Mouse (Mus musculus): ENCODE data around the gene Nsg1. TPM values are rescaled to one million over a fixed set of nuclear protein-coding genes. Genes with fewer than 3 reads are reported as not detected.
A peak's percentile ranks its signal among the peaks of the same experiment; 100 is the strongest.

Gene Nsg1
- 376 and 398 TPM in 2 replicates for polyA plus RNA-seq (2016; fragmentation: Nextera tagmentation; extraction: Ambion mirVana)

DNA sequence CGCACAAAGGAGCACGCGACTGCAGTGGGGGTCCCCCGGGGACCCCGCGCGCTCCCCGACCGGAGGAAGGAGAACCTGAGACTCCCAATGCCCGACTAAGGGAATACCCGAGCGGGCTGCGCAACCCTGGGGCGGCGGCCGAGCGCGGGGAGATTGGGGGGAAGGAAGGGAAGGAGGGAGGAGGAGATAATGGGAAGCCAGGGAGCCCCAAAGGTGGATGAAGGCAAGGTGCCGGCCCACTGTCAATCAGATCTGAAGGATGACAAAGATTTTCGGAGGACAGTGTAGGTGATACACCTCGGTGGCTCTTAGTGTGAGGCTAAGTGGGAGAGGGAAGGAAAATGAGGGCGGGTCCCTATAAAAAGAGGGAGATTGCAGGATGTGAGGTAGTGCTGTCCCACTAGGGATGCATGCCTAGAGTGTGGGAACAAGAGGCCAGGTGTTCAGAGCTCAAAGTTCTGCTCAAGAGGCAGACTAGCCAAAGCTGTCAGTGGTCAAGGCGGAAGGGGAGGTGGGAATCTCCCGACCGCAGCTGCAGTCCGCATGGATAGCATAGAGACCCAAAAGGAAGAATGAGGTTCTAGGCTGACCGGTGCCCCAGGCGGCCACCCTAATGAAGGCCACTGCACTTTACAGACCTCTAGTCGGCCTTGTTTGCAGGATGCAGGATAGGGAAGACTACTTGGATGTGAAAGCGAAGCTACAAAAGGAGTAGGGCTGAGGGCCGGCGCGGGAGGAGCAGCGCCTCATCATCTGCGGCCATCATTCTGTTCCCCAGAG lies at the start of gene Nsg1:
Nsg1 (minus strand) TSS at position 274 of the 780 bp plus-strand sequence.
- peaks cover 32% of the 10 kb centered on the region for H3K27me3 ChIP-seq
- H3K27ac ChIP-seq, result peak within 1 kb of the TSS; percentile 88
- 6% methylated on average over 35 of the region's 35 CpGs for WGBS
- H3K4me1 ChIP-seq, result peaks cover 37% of the 10 kb centered on the region
- H3K9ac ChIP-seq, result peak within 1 kb of the TSS; percentile 90
- no peaks in the 10 kb centered on the region for H3K9me3 ChIP-seq
- H3K36me3 ChIP-seq (replicated peaks), result peaks cover 29% of the 10 kb centered on the region
- peak within 1 kb of the TSS; percentile 75 for H3K4me2 ChIP-seq
- peak within 1 kb of the TSS; percentile 77 for H3K4me3 ChIP-seq (replicated peaks)
- ATAC-seq (ENCODE audit: low FRiP score), result peak; percentile 44

DNA sequence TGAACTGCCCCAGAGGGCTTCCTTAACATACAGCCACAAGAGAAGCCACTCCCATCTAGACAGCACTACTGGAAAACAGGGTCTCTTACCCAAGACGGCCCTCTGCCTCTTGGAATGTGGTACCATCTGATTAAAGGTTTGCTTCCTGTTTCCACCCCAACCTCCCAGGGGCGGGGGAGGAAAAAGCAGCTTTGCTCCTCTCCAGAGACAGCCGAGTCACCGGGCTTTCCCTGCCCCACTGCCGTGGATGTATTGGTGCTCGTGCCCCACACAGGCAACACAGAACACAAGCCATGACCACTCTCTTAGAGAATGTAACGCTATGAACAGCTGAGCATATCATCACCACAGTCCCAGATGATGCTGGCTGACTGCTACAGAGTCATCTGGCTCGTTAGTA lies 49.3 kb upstream of the Nsg1 start:
- ATAC-seq (ENCODE audit: low FRiP score), result no peak

DNA sequence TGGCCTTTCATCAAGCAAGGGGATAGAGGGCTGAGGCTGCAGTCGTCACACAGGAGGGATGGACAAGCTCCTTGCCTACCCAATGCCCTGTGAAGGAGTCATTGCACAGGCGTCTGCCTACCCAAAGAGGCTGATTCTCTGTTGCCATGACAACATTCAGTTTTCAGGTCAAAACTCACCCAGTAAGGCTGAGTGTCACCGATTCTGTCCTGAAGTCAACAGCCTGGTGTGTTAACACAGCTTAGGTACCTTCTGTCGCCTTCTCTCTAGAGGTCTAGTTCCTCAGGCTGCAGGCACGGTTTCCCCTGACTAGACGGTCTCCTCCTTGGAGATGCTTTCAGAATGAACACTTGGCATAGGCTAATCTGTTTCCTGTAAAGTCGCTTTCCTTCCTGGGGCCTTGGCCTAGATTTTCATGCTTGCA lies 45.6 kb upstream of the Nsg1 start:
- Histone ChIP-seq H3K27ac (no peak overlapping the region), H3K27me3 (no peaks in the 10 kb centered on the region), H3K9ac (no peak overlapping the region), H3K9me3 (no peaks in the 10 kb centered on the region), H3K4me1 (no peaks in the 10 kb centered on the region), H3K4me2 (no peak overlapping the region), H3K4me3 (replicated peaks) (no peak overlapping the region), H3K36me3 (replicated peaks) (peaks cover 79% of the 10 kb centered on the region)
- WGBS, result 86% methylated on average over 7 of the region's 7 CpGs
- ATAC-seq (ENCODE audit: low FRiP score), result no peak

More for the DNA sequence above, 49.3 kb upstream of the Nsg1 start:
- Histone ChIP-seq H3K4me3 (replicated peaks) (no peak overlapping the region), H3K4me1 (no peaks in the 10 kb centered on the region), H3K27ac (no peak overlapping the region), H3K4me2 (no peak overlapping the region), H3K27me3 (no peaks in the 10 kb centered on the region), H3K9me3 (no peaks in the 10 kb centered on the region), H3K36me3 (replicated peaks) (peaks cover 75% of the 10 kb centered on the region), H3K9ac (no peak overlapping the region)
- 77% methylated on average over 8 of the region's 8 CpGs for WGBS

DNA sequence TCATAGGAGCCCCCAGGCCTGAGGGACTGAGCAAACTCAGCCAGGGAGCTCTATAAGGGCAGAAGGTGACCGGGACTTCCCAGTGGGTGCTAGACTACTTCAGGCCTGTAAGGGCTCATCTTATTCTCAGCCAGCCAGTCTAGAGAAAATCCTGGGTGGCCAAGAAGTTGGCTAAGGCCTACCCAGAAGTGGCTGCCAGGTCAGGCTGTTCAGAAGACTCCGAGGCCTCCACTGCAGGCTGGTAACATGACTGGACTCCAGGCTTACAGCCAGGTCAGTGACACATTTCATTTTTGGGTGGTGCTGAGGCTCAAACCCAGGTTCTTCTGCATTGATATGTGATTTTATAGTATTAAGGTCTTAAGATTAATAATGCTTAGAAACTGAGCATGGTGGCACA lies 40.0 kb upstream of the Nsg1 start:
- no peak overlapping the region for H3K4me3 ChIP-seq (replicated peaks)
- H3K27ac ChIP-seq, result no peak overlapping the region
- H3K4me1 ChIP-seq, result peaks cover 8% of the 10 kb centered on the region
- H3K4me2 ChIP-seq, result no peak overlapping the region
- ATAC-seq (ENCODE audit: low FRiP score), result no peak
- H3K27me3 ChIP-seq, result no peaks in the 10 kb centered on the region
- H3K9ac ChIP-seq, result no peak overlapping the region
- peaks cover 52% of the 10 kb centered on the region for H3K36me3 ChIP-seq (replicated peaks)
- no peaks in the 10 kb centered on the region for H3K9me3 ChIP-seq
- WGBS, result 90% methylated on average over 2 of the region's 2 CpGs

DNA sequence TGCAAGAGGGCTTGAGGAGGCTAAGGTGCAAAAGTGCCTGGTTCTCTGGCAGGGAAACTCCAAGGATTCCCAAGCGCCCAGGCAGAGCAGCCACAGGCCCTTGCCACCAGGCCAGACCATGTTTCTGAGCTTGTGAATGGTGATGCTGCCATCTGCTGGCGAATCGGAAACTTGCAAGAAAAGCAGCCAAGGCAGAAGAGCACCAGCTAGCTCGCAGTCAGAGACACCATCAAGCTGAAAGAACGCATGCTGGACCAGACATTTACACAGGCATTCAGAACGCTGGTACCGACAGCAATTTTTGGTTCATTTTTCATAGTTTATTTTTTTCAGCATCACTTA lies 37.7 kb upstream of the Nsg1 start:
- H3K4me3 ChIP-seq (replicated peaks), result no peak overlapping the region
- H3K4me2 ChIP-seq, result no peak overlapping the region
- WGBS, result 18% methylated on average over 7 of the region's 7 CpGs
- peaks cover 13% of the 10 kb centered on the region for H3K4me1 ChIP-seq
- H3K36me3 ChIP-seq (replicated peaks), result peaks cover 29% of the 10 kb centered on the region
- peak; percentile 66; the same call in 1 of the 2 replicates for ATAC-seq (ENCODE audit: low FRiP score)
- H3K27ac ChIP-seq, result no peak overlapping the region
- no peak overlapping the region for H3K9ac ChIP-seq
- no peaks in the 10 kb centered on the region for H3K27me3 ChIP-seq
- H3K9me3 ChIP-seq, result no peaks in the 10 kb centered on the region

DNA sequence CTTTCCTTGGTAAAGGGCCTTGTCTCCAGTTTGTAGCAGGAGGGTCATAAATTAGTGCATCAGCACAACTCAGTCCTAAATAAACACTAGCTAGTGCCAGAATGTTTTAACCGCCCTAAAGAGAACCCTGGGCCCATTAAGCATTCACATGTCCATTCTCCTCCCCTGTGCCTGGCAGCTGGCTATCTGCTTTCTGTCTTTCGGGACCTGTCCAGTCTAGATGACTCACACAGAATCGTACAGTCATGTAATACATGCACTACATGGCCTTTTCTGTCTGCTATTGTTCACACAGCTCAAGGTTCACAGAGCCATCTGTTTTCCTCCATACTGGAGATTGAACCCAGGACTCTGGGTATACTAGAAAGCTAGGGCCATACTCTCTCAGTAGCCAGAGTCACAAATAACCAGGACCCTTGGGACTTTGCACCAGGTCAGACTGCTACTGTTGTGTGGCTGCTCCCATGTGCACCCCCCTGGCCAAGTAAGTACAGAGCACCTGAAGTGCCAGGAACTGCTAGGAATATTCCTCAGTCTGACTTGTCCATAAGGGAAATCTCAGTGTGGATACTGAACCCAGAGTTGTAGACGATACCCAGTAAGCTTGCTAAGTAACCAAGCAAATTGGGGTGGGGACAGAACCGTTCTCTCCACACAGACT lies 37.2 kb upstream of the Nsg1 start:
- Histone ChIP-seq H3K27ac (no peak overlapping the region), H3K36me3 (replicated peaks) (peaks cover 24% of the 10 kb centered on the region), H3K9me3 (no peaks in the 10 kb centered on the region), H3K4me3 (replicated peaks) (no peak overlapping the region), H3K27me3 (no peaks in the 10 kb centered on the region), H3K9ac (no peak overlapping the region), H3K4me1 (peaks cover 13% of the 10 kb centered on the region), H3K4me2 (no peak overlapping the region)
- ATAC-seq (ENCODE audit: low FRiP score), result no peak
- WGBS, result 76% methylated on average over 5 of the region's 5 CpGs

DNA sequence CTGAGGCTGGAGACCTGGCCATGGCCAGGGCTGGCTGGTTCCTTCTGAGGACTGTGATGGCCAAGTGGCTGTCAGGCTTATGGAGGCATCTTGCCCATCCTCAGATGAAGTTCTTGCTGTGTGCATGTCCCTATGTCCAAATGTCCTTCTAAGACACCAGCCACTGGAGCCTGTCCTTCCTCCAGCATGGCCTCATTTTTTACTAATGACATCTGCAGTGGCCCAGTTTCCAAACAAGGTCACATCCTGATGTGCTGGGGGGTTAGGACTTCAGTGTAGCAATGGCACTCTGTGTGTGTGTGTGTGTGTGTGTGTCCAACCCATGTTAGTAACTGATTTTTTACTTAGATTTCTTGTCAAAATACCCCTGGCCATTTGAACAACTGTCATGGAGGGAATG lies 36.2 kb upstream of the Nsg1 start:
- Histone ChIP-seq H3K27me3 (no peaks in the 10 kb centered on the region), H3K27ac (no peak overlapping the region), H3K4me1 (peaks cover 13% of the 10 kb centered on the region), H3K9me3 (no peaks in the 10 kb centered on the region), H3K4me3 (replicated peaks) (no peak overlapping the region), H3K9ac (no peak overlapping the region), H3K36me3 (replicated peaks) (peaks cover 14% of the 10 kb centered on the region), H3K4me2 (no peak overlapping the region)
- ATAC-seq (ENCODE audit: low FRiP score), result no peak

DNA sequence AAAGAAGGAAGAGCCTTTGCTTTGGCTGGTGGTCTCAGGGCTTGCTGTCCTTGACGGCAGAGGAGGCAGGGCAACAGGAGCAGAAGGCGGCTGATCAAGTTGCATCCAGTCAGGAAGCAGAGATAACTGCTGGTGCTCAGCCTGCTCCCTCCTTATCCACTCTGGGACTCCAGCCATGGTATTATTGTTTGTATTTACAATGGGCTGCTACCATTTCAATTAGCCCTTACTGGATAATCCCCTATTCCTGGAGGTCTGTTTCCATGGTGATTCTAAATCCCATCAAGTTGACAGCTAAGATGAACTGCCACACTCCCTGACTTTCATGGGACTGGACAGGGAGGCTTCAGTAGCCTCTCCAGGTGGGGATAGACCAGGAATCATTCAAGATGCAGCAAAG lies 35.2 kb upstream of the Nsg1 start:
- 13% methylated on average over 2 of the region's 2 CpGs for WGBS

DNA sequence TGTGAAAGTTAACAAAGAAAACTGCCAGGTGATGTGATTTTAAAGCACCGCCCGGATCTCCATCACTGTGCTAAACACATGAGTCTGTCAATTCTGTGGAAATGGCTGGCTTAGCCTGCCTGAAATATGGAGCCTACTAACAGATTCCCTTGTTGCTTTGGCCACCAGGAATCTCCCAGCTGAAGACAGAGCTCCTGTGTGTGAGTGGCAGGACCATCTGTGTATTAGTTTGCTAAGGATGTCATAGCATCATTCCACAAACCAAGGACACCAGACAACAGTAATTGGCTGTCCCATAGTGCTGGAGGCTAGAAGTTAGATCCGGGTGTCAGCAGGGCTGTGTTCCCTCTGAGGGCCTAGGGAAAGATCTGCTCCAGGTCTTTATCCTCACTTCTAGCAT lies 31.2 kb upstream of the Nsg1 start:
- no peak for ATAC-seq (ENCODE audit: low FRiP score)
- no peaks in the 10 kb centered on the region for H3K27me3 ChIP-seq
- H3K9me3 ChIP-seq, result no peaks in the 10 kb centered on the region
- 91% methylated on average over 3 of the region's 3 CpGs for WGBS
- no peak overlapping the region for H3K27ac ChIP-seq
- no peak overlapping the region for H3K4me2 ChIP-seq
- no peaks in the 10 kb centered on the region for H3K36me3 ChIP-seq (replicated peaks)
- H3K4me1 ChIP-seq, result peaks cover 13% of the 10 kb centered on the region
- H3K4me3 ChIP-seq (replicated peaks), result no peak overlapping the region
- no peak overlapping the region for H3K9ac ChIP-seq

More for the DNA sequence above, 35.2 kb upstream of the Nsg1 start:
- H3K9me3 ChIP-seq, result no peaks in the 10 kb centered on the region
- no peaks in the 10 kb centered on the region for H3K27me3 ChIP-seq
- H3K36me3 ChIP-seq (replicated peaks), result peaks cover 6% of the 10 kb centered on the region; the same call in 1 of the 2 replicates
- H3K4me1 ChIP-seq, result peaks cover 13% of the 10 kb centered on the region
- H3K4me3 ChIP-seq (replicated peaks), result no peak overlapping the region
- H3K27ac ChIP-seq, result no peak overlapping the region
- H3K9ac ChIP-seq, result no peak overlapping the region
- no peak for ATAC-seq (ENCODE audit: low FRiP score)
- no peak overlapping the region for H3K4me2 ChIP-seq

DNA sequence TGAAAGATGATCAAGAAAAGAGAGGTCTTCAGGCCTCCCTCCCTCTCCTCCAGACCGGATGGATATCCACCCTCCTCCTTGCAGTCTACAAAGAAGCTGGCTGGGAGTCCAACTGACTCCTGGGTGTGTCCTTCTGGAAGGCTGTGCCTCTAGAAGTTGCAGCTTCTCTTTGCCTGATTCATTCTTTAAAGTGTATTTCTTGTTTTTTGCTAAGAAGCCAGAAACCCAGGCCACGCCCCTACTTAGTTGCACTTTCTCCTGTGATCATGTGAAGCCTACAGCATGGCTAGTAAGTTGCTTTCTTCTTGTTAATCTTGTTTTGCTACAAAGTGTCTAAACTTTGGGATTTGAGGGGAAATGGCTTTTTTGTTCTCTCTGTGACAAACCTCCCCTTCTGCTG lies 27.3 kb upstream of the Nsg1 start:
- no peak for ATAC-seq (ENCODE audit: low FRiP score)
- Histone ChIP-seq H3K4me2 (no peak overlapping the region), H3K9me3 (no peaks in the 10 kb centered on the region), H3K27ac (no peak overlapping the region), H3K27me3 (no peaks in the 10 kb centered on the region), H3K4me1 (no peaks in the 10 kb centered on the region), H3K36me3 (replicated peaks) (no peaks in the 10 kb centered on the region), H3K9ac (no peak overlapping the region), H3K4me3 (replicated peaks) (no peak overlapping the region)
- 77% methylated on average over 2 of the region's 2 CpGs for WGBS

DNA sequence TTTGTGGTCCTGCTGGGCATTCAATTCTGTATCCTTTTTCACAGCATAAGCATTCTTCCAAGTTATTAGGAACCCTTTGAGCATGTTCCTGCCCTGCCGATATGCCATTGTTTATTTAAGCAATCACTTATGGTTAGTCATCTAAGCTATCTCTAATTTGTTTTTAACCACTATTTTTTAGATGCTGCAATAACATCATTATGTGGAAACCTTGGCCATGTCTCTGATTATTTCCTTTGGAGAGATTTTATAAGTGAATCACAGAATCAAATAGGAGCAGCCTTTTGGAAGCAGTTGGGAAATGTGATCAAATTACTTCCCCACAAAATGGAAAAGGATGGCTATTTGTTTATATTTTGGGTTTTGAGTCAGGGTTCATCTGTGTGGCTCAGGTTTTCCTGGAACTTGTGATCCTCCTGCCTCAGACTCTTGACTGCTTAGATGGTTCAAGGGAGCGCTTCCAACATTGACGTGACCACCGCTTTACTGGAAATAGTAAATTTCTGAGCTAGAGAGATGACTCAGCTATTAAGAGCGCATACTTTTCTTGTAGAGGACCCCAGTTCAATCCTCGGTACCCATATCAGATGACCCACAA lies 25.1 kb upstream of the Nsg1 start:
- Histone ChIP-seq H3K27ac (no peak overlapping the region), H3K4me1 (no peaks in the 10 kb centered on the region), H3K27me3 (no peaks in the 10 kb centered on the region), H3K9me3 (no peaks in the 10 kb centered on the region), H3K36me3 (replicated peaks) (no peaks in the 10 kb centered on the region), H3K4me3 (replicated peaks) (no peak overlapping the region), H3K4me2 (no peak overlapping the region), H3K9ac (no peak overlapping the region)
- ATAC-seq (ENCODE audit: low FRiP score), result no peak
- WGBS, result 88% methylated on average over 6 of the region's 6 CpGs

DNA sequence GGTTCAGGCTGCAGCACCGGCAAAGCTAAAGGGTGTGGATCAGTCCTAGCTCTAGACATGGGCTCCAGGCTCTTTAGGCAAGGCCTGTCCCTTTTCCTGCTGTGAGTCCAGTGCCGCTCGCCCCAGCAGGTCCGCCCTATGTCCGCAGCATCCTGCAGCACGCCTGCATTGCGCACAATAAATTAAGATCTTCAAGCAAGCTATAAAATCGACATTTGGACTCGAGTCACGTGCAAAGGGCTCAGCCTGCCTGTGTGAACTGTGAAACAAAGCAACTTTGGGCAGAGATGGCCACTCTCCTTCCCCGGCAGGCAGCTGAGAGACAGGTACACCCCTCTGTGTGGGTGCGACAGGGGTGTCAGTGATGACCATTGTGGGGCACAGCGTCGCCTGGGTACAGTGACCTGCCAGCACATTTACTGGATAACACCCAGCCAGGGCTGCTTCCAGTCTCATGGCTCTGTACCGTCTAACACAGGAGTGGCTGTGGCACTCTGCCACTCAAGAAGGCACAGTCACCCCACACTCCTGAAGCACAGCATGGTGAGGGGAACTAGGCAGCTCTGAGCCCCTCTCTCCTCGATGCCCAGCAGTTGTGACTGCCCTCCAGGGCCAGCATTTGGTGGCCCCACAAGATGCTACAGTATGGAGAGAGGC lies 14.7 kb upstream of the Nsg1 start:
- no peaks in the 10 kb centered on the region for H3K36me3 ChIP-seq (replicated peaks)
- H3K9me3 ChIP-seq, result 0 out of 2 replicates have a peak, but pooled peaks cover 4% of the 10 kb centered on the region
- no peaks in the 10 kb centered on the region; the same call in 1 of the 2 replicates for H3K27me3 ChIP-seq
- no peak overlapping the region for H3K4me2 ChIP-seq
- H3K4me3 ChIP-seq (replicated peaks), result no peak overlapping the region
- 86% methylated on average over 16 of the region's 16 CpGs for WGBS
- no peaks in the 10 kb centered on the region for H3K4me1 ChIP-seq
- H3K9ac ChIP-seq, result no peak overlapping the region
- no peak overlapping the region for H3K27ac ChIP-seq
- ATAC-seq (ENCODE audit: low FRiP score), result no peak

Data from forebrain, embryonic 12.5 days (tissue).